Mouse (Mus musculus) heart, postnatal 25 days (tissue): ENCODE data around the gene BC117090. TPM values are rescaled to one million over a fixed set of nuclear protein-coding genes. Genes with fewer than 3 reads are reported as not detected.
"Not testable (repeated sequence)": the region's sequence is repeated elsewhere in the genome, so short reads cannot be mapped to it uniquely, and the experiment has no call there.

Source experiments
- DNase-seq: peaks from one replicate; pipeline ENCODE4 v3.0.0; 2022; ENCODE audit warnings: low spot score
- intact Hi-C: fragments of 180-260 bp; cut with DNase I; formaldehyde crosslinking; loops from one replicate; pipeline ENCODE4 v1.15.1; 2025
- total RNA-seq, 2 experiments: library from RNA; stranded (reverse); gene quantifications; 2 replicates each; pipeline ENCODE4 v1.2.3; 2021

Gene BC117090
- total RNA-seq, result not detected

DNA sequence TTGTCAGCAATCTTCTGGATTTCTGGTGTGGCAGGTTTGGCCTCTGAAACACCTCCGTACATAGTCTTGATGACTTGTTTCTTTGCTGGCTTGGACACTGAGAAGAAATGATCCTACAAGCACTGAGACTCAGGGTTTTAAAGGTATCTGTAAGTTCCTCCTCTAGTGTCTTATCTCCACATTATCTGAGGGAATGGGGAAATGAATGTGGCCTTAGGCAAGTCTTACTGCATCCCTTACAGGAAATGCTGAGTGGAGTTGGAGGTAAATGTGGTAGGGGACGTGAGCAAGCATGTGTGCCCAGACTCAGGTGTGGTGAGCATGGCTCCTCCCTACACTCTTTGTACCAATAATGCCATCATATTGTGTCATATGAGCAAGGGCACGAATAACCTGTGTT lies at the start of gene BC117090:
Gene BC117090, minus strand, starts transcription at position 101 of the 400 bp plus-strand sequence.
- intact Hi-C loops, result no loop called here
- no peak for DNase-seq

DNA sequence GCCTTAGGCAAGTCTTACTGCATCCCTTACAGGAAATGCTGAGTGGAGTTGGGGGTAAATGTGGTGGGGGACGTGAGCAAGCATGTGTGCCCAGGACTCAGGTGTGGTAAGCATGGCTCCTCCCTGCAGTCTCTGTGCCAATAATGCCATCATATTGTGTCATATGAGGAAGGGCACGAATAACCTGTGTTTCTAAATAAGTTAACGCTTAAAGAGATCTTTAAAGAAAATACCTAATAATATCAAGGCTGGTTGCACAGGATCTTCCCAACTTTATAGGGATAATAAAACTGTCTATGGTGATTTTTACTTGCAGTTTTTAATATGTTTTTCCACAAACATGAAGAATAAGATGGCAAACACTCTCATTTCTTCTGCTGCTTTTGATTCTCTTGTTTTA lies 33.5 kb upstream of the BC117090 start, which contains the start of gene BC100530:
Gene BC100530, minus strand, starts transcription at position 101 of the 400 bp plus-strand sequence.
- intact Hi-C loops, DNase-seq: not testable (repeated sequence)

DNA sequence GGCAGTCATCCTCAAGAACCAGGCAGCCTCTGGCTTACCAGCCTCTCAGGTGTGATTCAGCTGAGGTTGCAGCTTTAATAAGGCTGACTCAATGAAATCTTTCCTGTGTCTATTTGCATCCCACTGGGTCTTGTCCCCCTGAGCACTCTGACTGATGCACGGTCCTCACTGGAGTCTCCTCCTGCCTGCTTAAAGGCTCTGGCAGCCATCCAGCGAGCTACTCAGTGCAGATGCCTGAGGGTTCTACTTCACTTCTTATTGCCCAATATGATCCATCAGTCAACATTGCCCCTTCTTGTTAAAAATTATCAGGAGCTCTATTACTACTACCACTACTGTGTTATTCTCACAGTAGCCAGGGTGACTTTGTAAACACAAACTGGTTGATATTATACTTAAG lies 3.0 kb upstream of the BC117090 start:
- DNase-seq, result no peak
- intact Hi-C loops, result no loop called here

DNA sequence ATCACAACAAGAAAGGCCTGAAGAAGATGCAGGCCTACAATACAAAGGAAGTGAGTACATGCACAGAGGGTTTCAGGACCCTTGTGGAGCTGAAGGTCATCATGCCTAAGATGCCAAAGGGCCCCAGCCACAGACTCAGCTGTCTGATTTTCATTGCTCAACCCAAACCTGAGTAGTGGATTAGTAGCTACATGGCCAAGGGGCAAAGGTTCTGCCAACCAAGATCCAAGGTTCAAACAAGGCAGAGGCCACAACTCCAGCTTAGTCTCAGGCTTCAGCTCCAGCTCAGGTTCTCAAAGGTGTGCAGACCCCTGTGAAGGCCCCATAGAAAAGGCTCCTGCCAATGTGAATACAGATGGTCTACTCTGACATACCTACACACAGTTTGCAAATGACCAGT lies 14.8 kb downstream of the BC117090 start:
- DNase-seq, result no peak
- intact Hi-C loops, result no loop called here

DNA sequence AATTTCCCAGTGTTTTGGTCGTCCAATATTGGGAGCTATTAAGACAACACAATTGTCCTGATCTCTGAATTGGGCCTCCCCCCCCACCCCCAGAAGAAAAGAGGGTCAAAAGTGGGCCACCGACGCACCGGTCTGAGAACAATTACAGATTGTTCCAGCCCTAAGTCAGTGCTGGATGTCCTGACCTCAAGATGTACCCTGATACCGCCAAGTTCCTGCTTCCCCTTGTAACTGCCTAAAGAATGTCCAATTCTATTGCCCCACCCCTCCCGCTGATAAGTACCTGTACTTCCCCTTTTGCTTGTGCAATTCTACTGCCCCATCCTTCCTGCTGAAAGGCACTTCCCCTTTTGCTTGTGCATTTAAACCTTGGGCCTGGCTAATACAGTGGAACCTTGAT lies 18.0 kb downstream of the BC117090 start:
- DNase-seq, intact Hi-C loops: not testable (repeated sequence)

DNA sequence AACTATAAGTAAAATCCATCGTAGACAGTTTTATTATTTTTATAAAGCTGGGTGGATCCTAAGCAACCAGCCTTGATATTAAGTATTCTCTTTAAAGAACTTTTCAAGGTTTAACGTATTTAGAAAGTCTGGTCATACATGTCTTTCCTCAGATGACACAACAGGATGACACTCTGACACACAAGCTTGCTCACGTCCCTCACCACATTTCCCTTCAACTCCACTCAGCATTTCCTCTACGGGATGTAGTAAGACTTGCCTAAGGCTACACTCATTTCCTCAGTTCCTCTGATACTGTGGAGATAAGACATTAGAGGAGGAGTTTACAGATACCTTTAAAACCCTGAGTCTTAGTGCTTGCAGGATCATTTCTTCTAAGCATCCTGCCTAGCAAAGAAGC lies 26.5 kb downstream of the BC117090 start:
- DNase-seq, result no peak
- intact Hi-C loops, result no loop called here

DNA sequence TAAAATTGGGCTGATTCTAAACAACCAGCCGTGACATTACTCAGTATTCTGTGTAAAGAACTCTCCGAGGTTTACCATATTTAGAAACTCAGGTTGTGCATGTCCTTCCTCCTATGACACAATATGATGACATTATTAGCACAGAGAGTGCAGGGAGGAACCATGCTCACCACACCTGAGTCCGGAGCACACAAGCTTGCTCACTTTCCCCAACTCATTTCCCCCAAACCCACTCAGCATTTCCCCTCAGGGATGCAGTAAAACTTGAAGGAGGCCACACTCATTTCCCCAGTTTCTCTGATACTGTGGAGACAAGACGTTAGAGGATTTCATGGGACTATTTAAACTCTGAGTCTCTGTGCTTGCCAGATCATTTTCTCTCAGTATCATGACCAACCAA lies 45.0 kb downstream of the BC117090 start:
- intact Hi-C loops, result no loop called here
- no peak for DNase-seq

DNA sequence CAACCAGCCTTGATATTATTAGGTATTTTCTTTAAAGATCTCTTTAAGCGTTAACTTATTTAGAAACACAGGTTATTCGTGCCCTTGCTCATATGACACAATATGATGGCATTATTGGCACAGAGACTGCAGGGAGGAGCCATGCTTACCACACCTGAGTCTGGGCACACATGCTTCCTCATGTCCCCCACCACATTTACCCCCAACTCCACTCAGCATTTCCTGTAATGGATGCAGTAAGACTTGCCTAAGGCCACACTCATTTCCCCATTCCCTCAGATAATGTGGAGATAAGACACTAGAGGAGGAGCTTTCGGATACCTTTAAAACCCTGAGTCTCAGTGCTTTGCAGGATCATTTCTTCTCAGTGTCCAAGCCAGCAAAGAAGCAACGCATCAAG lies 57.3 kb downstream of the BC117090 start, which contains the start of gene Stfa1:
Gene Stfa1, plus strand, starts transcription at position 156 of the 400 bp plus-strand sequence.
- intact Hi-C loops, DNase-seq: not testable (repeated sequence)

Other genes with a start within 250 kb of the BC117090 start
- gene Csta1, start 203.1 kb downstream of the BC117090 start, total RNA-seq, result not detected
- gene Stfa2l1, start 177.5 kb downstream of the BC117090 start, total RNA-seq, result not detected
- not detected for gene Gm5483, start 150.1 kb downstream of the BC117090 start, total RNA-seq
- not detected for gene Gm5416, start 123.9 kb downstream of the BC117090 start, total RNA-seq
- gene 2010005H15Rik, start 112.9 kb downstream of the BC117090 start, total RNA-seq, result not detected
- gene Stfa1, start 57.4 kb downstream of the BC117090 start, total RNA-seq, result not detected
- not detected for gene BC100530, start 33.4 kb upstream of the BC117090 start, total RNA-seq
- not detected for gene Stfa2, start 74.1 kb upstream of the BC117090 start, total RNA-seq
- gene Stfa3, start 121.1 kb upstream of the BC117090 start, total RNA-seq, result not detected
- gene Casr, start 227.8 kb upstream of the BC117090 start, total RNA-seq, result not detected